Mouse (Mus musculus): ENCODE results near the gene Adora3. TPM values are rescaled to one million over a fixed set of nuclear protein-coding genes. Genes with fewer than 3 reads are reported as not detected.

Gene Adora3
- polyA plus RNA-seq, 1 experiment from 2014 or later, result 0.33 TPM

- no peak overlapping the region for H3K9ac ChIP-seq (replicated peaks; ENCODE audit: low read depth, low read length)
- WGBS, result 62% methylated on average over 2 of the region's 2 CpGs
- no peak for ATAC-seq (ENCODE audit: insufficient number of reproducible peaks, insufficient read depth, low FRiP score, low read depth)
- H3K27me3 ChIP-seq (ENCODE audit: control insufficient read depth, insufficient read depth, low read length), result no peaks in the 10 kb centered on the region
- no peak overlapping the region for H3K27ac ChIP-seq (ENCODE audit: low read length)
- H3K4me1 ChIP-seq (ENCODE audit: control insufficient read depth, insufficient read depth, low read length), result no peaks in the 10 kb centered on the region
- H3K4me3 ChIP-seq (ENCODE audit: low read depth, low read length), result no peak overlapping the region
- no peaks in the 10 kb centered on the region for H3K9me3 ChIP-seq (ENCODE audit: control insufficient read depth, low read depth, low read length)
- no peaks in the 10 kb centered on the region for H3K36me3 ChIP-seq (ENCODE audit: control insufficient read depth, insufficient read depth, low read length)
- no peak overlapping the region for H3K4me2 ChIP-seq (replicated peaks; ENCODE audit: low read depth, low read length)
These were observed 7.3 kb downstream of the Adora3 start for GRCm38 (mm10) chr3:105877919-105878318.

- H3K27me3 ChIP-seq (ENCODE audit: control insufficient read depth, insufficient read depth, low read length), result no peaks in the 10 kb centered on the region
- WGBS, result 85% methylated on average over 8 of the region's 8 CpGs
- H3K4me3 ChIP-seq (ENCODE audit: low read depth, low read length), result no peak overlapping the region
These were observed 8.1 kb downstream of the Adora3 start for GRCm38 (mm10) chr3:105878751-105879150.

GRCm38 (mm10) chr3:105880419-105880818, 9.8 kb downstream of the Adora3 start:
- no peak overlapping the region for H3K27ac ChIP-seq (ENCODE audit: low read length)
- H3K4me3 ChIP-seq (ENCODE audit: low read depth, low read length), result no peak overlapping the region
- WGBS, result 56% methylated on average over 3 of the region's 3 CpGs
- H3K27me3 ChIP-seq (ENCODE audit: control insufficient read depth, insufficient read depth, low read length), result no peaks in the 10 kb centered on the region
- H3K9me3 ChIP-seq (ENCODE audit: control insufficient read depth, low read depth, low read length), result no peaks in the 10 kb centered on the region
- no peaks in the 10 kb centered on the region for H3K36me3 ChIP-seq (ENCODE audit: control insufficient read depth, insufficient read depth, low read length)
- H3K4me1 ChIP-seq (ENCODE audit: control insufficient read depth, insufficient read depth, low read length), result no peaks in the 10 kb centered on the region
- no peak for ATAC-seq (ENCODE audit: insufficient number of reproducible peaks, insufficient read depth, low FRiP score, low read depth)
- H3K9ac ChIP-seq (replicated peaks; ENCODE audit: low read depth, low read length), result no peak overlapping the region
- no peak overlapping the region for H3K4me2 ChIP-seq (replicated peaks; ENCODE audit: low read depth, low read length)

More at GRCm38 (mm10) chr3:105878751-105879150, 8.1 kb downstream of the Adora3 start:
- Histone ChIP-seq H3K9ac (replicated peaks; ENCODE audit: low read depth, low read length) (no peak overlapping the region), H3K27ac (ENCODE audit: low read length) (no peak overlapping the region), H3K4me2 (replicated peaks; ENCODE audit: low read depth, low read length) (no peak overlapping the region), H3K4me1 (ENCODE audit: control insufficient read depth, insufficient read depth, low read length) (no peaks in the 10 kb centered on the region), H3K9me3 (ENCODE audit: control insufficient read depth, low read depth, low read length) (no peaks in the 10 kb centered on the region), H3K36me3 (ENCODE audit: control insufficient read depth, insufficient read depth, low read length) (no peaks in the 10 kb centered on the region)
- no peak for ATAC-seq (ENCODE audit: insufficient number of reproducible peaks, insufficient read depth, low FRiP score, low read depth)

- H3K9me3 ChIP-seq (ENCODE audit: control insufficient read depth, low read depth, low read length), result no peaks in the 10 kb centered on the region
- H3K27ac ChIP-seq (ENCODE audit: low read length), result no peak overlapping the region
- no peak overlapping the region for H3K4me3 ChIP-seq (ENCODE audit: low read depth, low read length)
- no peaks in the 10 kb centered on the region for H3K36me3 ChIP-seq (ENCODE audit: control insufficient read depth, insufficient read depth, low read length)
- no peak overlapping the region for H3K4me2 ChIP-seq (replicated peaks; ENCODE audit: low read depth, low read length)
- H3K4me1 ChIP-seq (ENCODE audit: control insufficient read depth, insufficient read depth, low read length), result no peaks in the 10 kb centered on the region
- H3K27me3 ChIP-seq (ENCODE audit: control insufficient read depth, insufficient read depth, low read length), result no peaks in the 10 kb centered on the region
- ATAC-seq (ENCODE audit: insufficient number of reproducible peaks, insufficient read depth, low FRiP score, low read depth), result no peak
- 84% methylated on average over 7 of the region's 7 CpGs for WGBS
- H3K9ac ChIP-seq (replicated peaks; ENCODE audit: low read depth, low read length), result no peak overlapping the region
These were observed 11.4 kb downstream of the Adora3 start for GRCm38 (mm10) chr3:105882105-105882504.

- Histone ChIP-seq H3K9ac (replicated peaks; ENCODE audit: low read depth, low read length) (no peak overlapping the region), H3K36me3 (ENCODE audit: control insufficient read depth, insufficient read depth, low read length) (no peaks in the 10 kb centered on the region), H3K27me3 (ENCODE audit: control insufficient read depth, insufficient read depth, low read length) (no peaks in the 10 kb centered on the region), H3K9me3 (ENCODE audit: control insufficient read depth, low read depth, low read length) (no peaks in the 10 kb centered on the region), H3K4me2 (replicated peaks; ENCODE audit: low read depth, low read length) (no peak overlapping the region), H3K27ac (ENCODE audit: low read length) (no peak overlapping the region), H3K4me3 (ENCODE audit: low read depth, low read length) (no peak overlapping the region), H3K4me1 (ENCODE audit: control insufficient read depth, insufficient read depth, low read length) (no peaks in the 10 kb centered on the region)
- no peak for ATAC-seq (ENCODE audit: insufficient number of reproducible peaks, insufficient read depth, low FRiP score, low read depth)
- WGBS, result 88% methylated on average over 2 of the region's 2 CpGs
These were observed 12.5 kb downstream of the Adora3 start for GRCm38 (mm10) chr3:105883111-105883510.

- peaks cover 9% of the 10 kb centered on the region; the same call in 1 of the 2 replicates for H3K4me1 ChIP-seq (ENCODE audit: control insufficient read depth, insufficient read depth, low read length)
- H3K36me3 ChIP-seq (ENCODE audit: control insufficient read depth, insufficient read depth, low read length), result no peaks in the 10 kb centered on the region
- 77% methylated on average over 3 of the region's 3 CpGs for WGBS
- no peaks in the 10 kb centered on the region for H3K9me3 ChIP-seq (ENCODE audit: control insufficient read depth, low read depth, low read length)
- no peak overlapping the region for H3K9ac ChIP-seq (replicated peaks; ENCODE audit: low read depth, low read length)
- H3K27me3 ChIP-seq (ENCODE audit: control insufficient read depth, insufficient read depth, low read length), result no peaks in the 10 kb centered on the region
- H3K4me3 ChIP-seq (ENCODE audit: low read depth, low read length), result no peak overlapping the region
- no peak for ATAC-seq (ENCODE audit: insufficient number of reproducible peaks, insufficient read depth, low FRiP score, low read depth)
- H3K4me2 ChIP-seq (replicated peaks; ENCODE audit: low read depth, low read length), result no peak overlapping the region
- H3K27ac ChIP-seq (ENCODE audit: low read length), result no peak overlapping the region
These were observed 18.3 kb downstream of the Adora3 start for GRCm38 (mm10) chr3:105888961-105889360.

- Histone ChIP-seq H3K4me3 (ENCODE audit: low read depth, low read length) (no peak overlapping the region), H3K27me3 (ENCODE audit: control insufficient read depth, insufficient read depth, low read length) (no peaks in the 10 kb centered on the region), H3K36me3 (ENCODE audit: control insufficient read depth, insufficient read depth, low read length) (no peaks in the 10 kb centered on the region), H3K4me1 (ENCODE audit: control insufficient read depth, insufficient read depth, low read length) (peaks cover 22% of the 10 kb centered on the region), H3K27ac (ENCODE audit: low read length) (no peak overlapping the region), H3K9me3 (ENCODE audit: control insufficient read depth, low read depth, low read length) (no peaks in the 10 kb centered on the region), H3K4me2 (replicated peaks; ENCODE audit: low read depth, low read length) (no peak overlapping the region), H3K9ac (replicated peaks; ENCODE audit: low read depth, low read length) (no peak overlapping the region)
- WGBS, result 66% methylated on average over 4 of the region's 4 CpGs
- no peak for ATAC-seq (ENCODE audit: insufficient number of reproducible peaks, insufficient read depth, low FRiP score, low read depth)
These were observed 19.6 kb downstream of the Adora3 start for GRCm38 (mm10) chr3:105890220-105890619.

GRCm38 (mm10) chr3:105891141-105891540, 20.5 kb downstream of the Adora3 start:
- H3K9me3 ChIP-seq (ENCODE audit: control insufficient read depth, low read depth, low read length), result no peaks in the 10 kb centered on the region
- peaks cover 22% of the 10 kb centered on the region for H3K4me1 ChIP-seq (ENCODE audit: control insufficient read depth, insufficient read depth, low read length)
- no peak for ATAC-seq (ENCODE audit: insufficient number of reproducible peaks, insufficient read depth, low FRiP score, low read depth)
- H3K9ac ChIP-seq (replicated peaks; ENCODE audit: low read depth, low read length), result no peak overlapping the region
- H3K4me3 ChIP-seq (ENCODE audit: low read depth, low read length), result no peak overlapping the region
- H3K27ac ChIP-seq (ENCODE audit: low read length), result peak overlapping the region; percentile 10; the same call in 1 of the 2 replicates
- no peak overlapping the region for H3K4me2 ChIP-seq (replicated peaks; ENCODE audit: low read depth, low read length)
- no peaks in the 10 kb centered on the region for H3K36me3 ChIP-seq (ENCODE audit: control insufficient read depth, insufficient read depth, low read length)
- H3K27me3 ChIP-seq (ENCODE audit: control insufficient read depth, insufficient read depth, low read length), result no peaks in the 10 kb centered on the region
- 65% methylated on average over 3 of the region's 3 CpGs for WGBS
